Mouse (Mus musculus) midbrain, postnatal 0 days (tissue): ENCODE measurements around the gene Urb2. TPM values are rescaled to one million over a fixed set of nuclear protein-coding genes. Genes with fewer than 3 reads are reported as not detected.

ENCODE experiments used
- ATAC-seq: fragments of 200-750 bp; cut with Nextera tagmentation; 2 replicates; pipeline ENCODE4 v1.8.0; 2017; ENCODE audit warnings: moderate number of reproducible peaks, mild to moderate bottlenecking, moderate TSS enrichment, moderate library complexity; ENCODE audit not compliant: low FRiP score
- DNase-seq: peaks from one replicate; pipeline ENCODE4 v3.0.0-alpha.2; 2015; ENCODE audit warnings: low spot score
- H3K27ac ChIP-seq: fragments of 300-500 bp; sonication (generic); 2 replicates; pipeline ENCODE4 v1.5.1; 2014; ENCODE audit warnings: low read depth, mild to moderate bottlenecking, low read length, mixed read lengths
- H3K27me3 ChIP-seq: fragments of 300-500 bp; sonication (generic); 2 replicates; pipeline ENCODE4 v1.6.1; 2014; ENCODE audit warnings: low read length, control low read depth, mixed read lengths; ENCODE audit not compliant: insufficient read depth
- H3K36me3 ChIP-seq: fragments of 300-500 bp; sonication (generic); 2 replicates; pipeline ENCODE4 v1.6.1; 2014; ENCODE audit warnings: low read length, control low read depth, mixed read lengths; ENCODE audit not compliant: insufficient read depth
- H3K4me1 ChIP-seq: fragments of 300-500 bp; sonication (generic); 2 replicates; pipeline ENCODE4 v1.6.1; 2014; ENCODE audit warnings: mild to moderate bottlenecking, control low read depth, antibody characterized with exemption, low read length, mixed read lengths; ENCODE audit not compliant: insufficient read depth
- H3K4me2 ChIP-seq: fragments of 300-500 bp; sonication (generic); 2 replicates; pipeline ENCODE4 v1.6.1; 2014; ENCODE audit warnings: low read depth, mild to moderate bottlenecking, low read length, mixed read lengths; ENCODE audit not compliant: poor library complexity, severe bottlenecking
- H3K4me3 ChIP-seq: fragments of 300-500 bp; sonication (generic); 2 replicates; pipeline ENCODE4 v1.5.1; 2014; ENCODE audit warnings: low read depth, mild to moderate bottlenecking, low read length, moderate library complexity
- H3K9ac ChIP-seq: fragments of 300-500 bp; sonication (generic); replicated peaks from 2 replicates; pipeline ENCODE4 v1.6.1; 2014; ENCODE audit warnings: mild to moderate bottlenecking, low read length, moderate library complexity, mixed read lengths; ENCODE audit not compliant: poor library complexity, severe bottlenecking
- H3K9me3 ChIP-seq: fragments of 300-500 bp; sonication (generic); 2 replicates; pipeline ENCODE4 v1.6.1; 2016; ENCODE audit warnings: low read length, control low read depth
- CTCF ChIP-seq: IDR thresholded peaks from 2 replicates; pipeline ENCODE4 v1.5.1; 2016; ENCODE audit warnings: antibody characterized with exemption, mild to moderate bottlenecking
- WGBS: fragments of 180-500 bp; shearing (Covaris S2); extraction: QIAGEN DNeasy Blood & Tissue Kit; methylation state at CpG from one replicate; pipeline ENCODE4 v1.1.7; 2014; 5-methylcytosine and 5-hydroxymethylcytosine counted together
- polyA plus RNA-seq: library from polyadenylated mRNA; unstranded; fragments of >200 nt; fragmentation: Nextera tagmentation; extraction: Ambion mirVana; gene quantifications from 2 replicates; pipeline ENCODE4 v1.2.1, GENCODE M21; 2015
- total RNA-seq: library from RNA; depleted of rRNA; stranded (reverse); fragments of >200 nt; gene quantifications from 2 replicates; pipeline ENCODE4 v1.2.3, GENCODE M21; 2014

Gene Urb2
- total and polyA plus RNA-seq, 2 experiments from 2014 or later: 1.5 to 13.2 TPM

DNA sequence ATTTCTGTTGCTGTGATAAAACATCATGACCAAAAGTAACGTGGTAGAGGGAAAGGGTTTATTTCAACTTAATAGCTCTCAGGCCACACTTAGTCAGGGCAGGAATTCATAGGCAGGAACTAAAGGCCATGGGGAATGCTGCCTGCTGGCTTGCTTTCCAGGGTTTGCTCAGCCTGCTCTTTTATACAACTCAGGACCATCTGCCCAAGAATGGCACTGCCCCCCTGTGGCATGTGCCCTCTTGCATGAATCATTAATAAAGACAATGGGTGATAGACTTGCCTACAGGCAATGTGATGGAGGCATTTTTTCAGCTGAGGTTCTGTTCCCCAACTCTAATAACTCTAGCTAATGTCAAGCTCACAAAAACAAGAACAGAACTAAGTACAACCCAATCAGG lies 20.9 kb downstream of the Urb2 start:
- no peak overlapping the region for H3K9ac ChIP-seq
- no peaks in the 10 kb centered on the region for H3K27me3 ChIP-seq
- H3K9me3 ChIP-seq: no peaks in the 10 kb centered on the region
- 80% methylated on average over 1 of the region's 1 CpGs for WGBS
- no peak overlapping the region for H3K4me3 ChIP-seq
- no peak overlapping the region for H3K4me2 ChIP-seq
- no peak for TF ChIP-seq CTCF
- H3K4me1 ChIP-seq: no peaks in the 10 kb centered on the region
- peaks cover 53% of the 10 kb centered on the region for H3K36me3 ChIP-seq
- no peak for ATAC-seq
- DNase-seq: no peak
- H3K27ac ChIP-seq: no peak overlapping the region

DNA sequence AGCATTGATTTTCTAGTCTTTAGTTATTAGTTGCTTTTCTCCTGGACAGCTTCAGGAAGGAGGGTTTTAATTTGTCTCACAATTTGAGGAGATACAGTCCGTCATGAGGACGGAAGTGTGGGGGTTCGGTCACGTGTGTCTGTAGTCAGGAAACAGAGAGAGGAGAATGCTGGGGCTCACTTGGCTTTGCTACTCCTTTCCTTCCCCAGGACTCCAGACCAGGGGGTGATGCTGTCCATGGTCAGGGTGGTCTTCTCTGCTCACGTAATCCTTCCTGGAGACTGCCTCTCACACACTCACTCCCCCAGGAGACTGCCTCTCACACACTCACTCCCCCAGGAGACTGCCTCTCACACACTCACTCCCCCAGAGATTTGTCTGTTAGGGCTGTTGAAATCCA lies 23.1 kb downstream of the Urb2 start:
- Histone ChIP-seq H3K27me3 (no peaks in the 10 kb centered on the region), H3K4me1 (no peaks in the 10 kb centered on the region), H3K4me2 (no peak overlapping the region), H3K27ac (no peak overlapping the region), H3K9ac (no peak overlapping the region), H3K36me3 (peaks cover 39% of the 10 kb centered on the region), H3K9me3 (no peaks in the 10 kb centered on the region), H3K4me3 (no peak overlapping the region)
- WGBS: 91% methylated on average over 5 of the region's 5 CpGs
- ATAC-seq (no peak), DNase-seq (no peak)
- TF ChIP-seq CTCF: no peak

DNA sequence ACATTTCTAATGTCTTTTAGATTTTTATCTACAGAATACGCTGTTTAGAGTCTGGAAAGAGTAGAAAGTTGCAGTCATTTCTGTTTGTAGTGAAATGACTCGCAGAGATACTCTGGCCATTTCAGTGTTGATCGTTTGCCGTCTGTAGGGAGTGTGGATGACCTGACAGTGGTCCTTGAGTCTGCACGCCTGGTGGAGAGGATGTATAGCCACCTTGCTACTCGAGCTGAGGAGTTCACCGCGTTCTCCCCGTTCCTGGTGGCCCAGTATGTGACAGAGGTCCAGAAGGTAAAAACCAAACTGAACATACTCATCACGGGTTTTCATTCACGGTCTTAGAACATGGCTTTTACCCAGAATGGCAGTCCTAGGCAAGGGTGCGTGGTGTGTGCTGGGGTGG lies 23.6 kb downstream of the Urb2 start:
- DNase-seq: no peak
- 96% methylated on average over 12 of the region's 12 CpGs for WGBS
- Histone ChIP-seq H3K9me3 (no peaks in the 10 kb centered on the region), H3K4me3 (no peak overlapping the region), H3K4me1 (no peaks in the 10 kb centered on the region), H3K9ac (no peak overlapping the region), H3K27ac (no peak overlapping the region), H3K36me3 (peaks cover 34% of the 10 kb centered on the region), H3K27me3 (no peaks in the 10 kb centered on the region), H3K4me2 (no peak overlapping the region)
- ATAC-seq: no peak
- TF ChIP-seq CTCF: no peak

DNA sequence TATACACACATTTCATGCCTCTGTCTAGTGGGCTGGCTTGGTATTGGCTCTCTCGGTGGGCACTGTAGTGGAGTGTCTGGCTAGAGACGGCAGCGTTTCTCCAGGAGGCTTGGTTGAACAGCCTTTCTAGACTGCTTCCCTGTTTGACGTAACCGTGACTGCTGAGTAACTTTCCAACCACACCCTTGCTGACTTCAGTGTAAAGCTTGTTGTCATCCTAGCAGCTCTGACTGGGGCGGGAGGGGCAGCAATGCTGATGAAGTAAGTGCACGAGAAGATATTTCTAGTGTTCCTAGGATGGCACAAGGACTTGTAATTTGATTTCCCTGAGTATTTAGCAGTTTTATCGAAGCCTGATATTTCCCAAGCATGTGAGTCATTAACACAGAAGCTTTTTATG lies 24.5 kb downstream of the Urb2 start:
- ATAC-seq (no peak), DNase-seq (no peak)
- no peak for TF ChIP-seq CTCF
- no peak overlapping the region for H3K4me3 ChIP-seq
- H3K27me3 ChIP-seq: no peaks in the 10 kb centered on the region
- H3K27ac ChIP-seq: no peak overlapping the region
- H3K9me3 ChIP-seq: no peaks in the 10 kb centered on the region
- H3K36me3 ChIP-seq: peaks cover 29% of the 10 kb centered on the region
- H3K9ac ChIP-seq: no peak overlapping the region
- no peak overlapping the region for H3K4me2 ChIP-seq
- H3K4me1 ChIP-seq: no peaks in the 10 kb centered on the region
- 91% methylated on average over 8 of the region's 8 CpGs for WGBS

- TF ChIP-seq CTCF: peak; percentile 99
- no peaks in the 10 kb centered on the region for H3K9me3 ChIP-seq
- H3K27ac ChIP-seq: no peak overlapping the region
- H3K4me2 ChIP-seq: no peak overlapping the region
- peak; percentile 79 for DNase-seq
- H3K27me3 ChIP-seq: no peaks in the 10 kb centered on the region
- peaks cover 4% of the 10 kb centered on the region for H3K36me3 ChIP-seq
- H3K9ac ChIP-seq: no peak overlapping the region
- peak; percentile 60; the same call in 1 of the 2 replicates for ATAC-seq
- H3K4me1 ChIP-seq: no peaks in the 10 kb centered on the region
- H3K4me3 ChIP-seq: no peak overlapping the region
- WGBS: 12% methylated on average over 3 of the region's 3 CpGs
Observed at GRCm38 (mm10) chr8:124052110-124052509, 30.8 kb downstream of the Urb2 start.

- no peak for TF ChIP-seq CTCF
- 71% methylated on average over 4 of the region's 4 CpGs for WGBS
Observed at GRCm38 (mm10) chr8:124052568-124052967, 31.3 kb downstream of the Urb2 start.

More at GRCm38 (mm10) chr8:124052568-124052967, 31.3 kb downstream of the Urb2 start:
- Histone ChIP-seq H3K27me3 (no peaks in the 10 kb centered on the region), H3K9me3 (no peaks in the 10 kb centered on the region), H3K4me2 (no peak overlapping the region), H3K4me1 (no peaks in the 10 kb centered on the region), H3K36me3 (peaks cover 3% of the 10 kb centered on the region), H3K27ac (no peak overlapping the region), H3K4me3 (no peak overlapping the region), H3K9ac (no peak overlapping the region)
- DNase-seq (no peak), ATAC-seq (no peak)
